Mouse (Mus musculus): ENCODE measurements around the gene Zdhhc21.

DNA sequence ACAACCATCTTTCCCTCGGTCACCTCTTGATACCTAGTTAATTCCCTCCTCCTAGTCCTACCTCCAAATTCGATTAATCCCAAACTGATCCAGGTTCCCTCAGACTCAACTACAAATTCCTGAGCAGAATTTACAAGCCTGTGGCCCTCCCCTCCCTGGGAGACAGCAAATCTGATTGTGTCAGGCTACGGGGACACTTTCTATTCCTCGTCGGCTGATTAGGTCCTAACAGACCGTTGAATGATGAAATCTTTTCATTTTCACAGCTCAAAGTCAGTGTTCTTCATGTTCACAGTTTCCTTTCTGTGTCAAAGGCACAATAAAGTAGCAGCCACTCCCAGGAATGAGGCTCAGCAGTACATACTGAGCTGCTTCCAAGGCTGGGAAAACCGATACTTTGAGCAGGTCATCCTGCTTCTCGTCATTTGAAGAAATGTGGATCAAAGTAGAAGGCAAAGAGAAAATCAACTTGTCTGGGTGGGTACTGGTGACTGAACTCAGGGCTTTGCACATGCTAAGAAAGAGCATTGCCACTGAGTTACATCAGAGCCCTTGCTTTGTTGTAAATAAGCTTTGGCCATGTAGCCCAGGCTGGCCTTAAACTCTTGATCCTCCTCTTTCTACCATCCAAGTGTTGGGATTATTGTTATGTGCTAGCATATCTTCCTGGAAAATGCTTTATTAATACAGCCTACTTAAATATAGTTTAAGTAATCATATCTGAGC lies 5.4 kb upstream of the Zdhhc21 start:
- TF ChIP-seq POLR2A (IDR thresholded peaks at IDR 0.05; ENCODE audit: borderline replicate concordance, low read depth, low read length) (no peak), CTCF (IDR thresholded peaks at IDR 0.05; ENCODE audit: low read depth, low read length) (no peak)

Measured in bone marrow macrophage, adult 2 months (primary cell).